Mouse (Mus musculus) limb, embryonic 11.5 days (tissue): Measurements from ENCODE around the gene Map7d1. TPM values are rescaled to one million over a fixed set of nuclear protein-coding genes. Genes with fewer than 3 reads are reported as not detected.

Experiments
- ATAC-seq: fragments of 200-750 bp; cut with Nextera tagmentation; 2 replicates; pipeline ENCODE4 v1.8.0; 2017; ENCODE audit warnings: low read depth; ENCODE audit not compliant: insufficient number of reproducible peaks, low FRiP score, low TSS enrichment
- DNase-seq: peaks from one replicate; pipeline ENCODE4 v3.0.0-alpha.2; 2015; ENCODE audit warnings: low spot score
- H3K27ac ChIP-seq: fragments of 300-500 bp; sonication (generic); replicated peaks from 2 replicates; pipeline ENCODE4 v1.5.1; 2014; ENCODE audit warnings: low read depth, mild to moderate bottlenecking, low read length
- H3K27me3 ChIP-seq: fragments of 300-500 bp; sonication (generic); 2 replicates; pipeline ENCODE4 v1.6.1; 2014; ENCODE audit warnings: mild to moderate bottlenecking, low read length, mixed read lengths; ENCODE audit not compliant: control insufficient read depth, insufficient read depth
- H3K36me3 ChIP-seq: fragments of 300-500 bp; sonication (generic); 2 replicates; pipeline ENCODE4 v1.6.1; 2014; ENCODE audit warnings: mild to moderate bottlenecking, low read length, moderate library complexity, mixed read lengths; ENCODE audit not compliant: control insufficient read depth, insufficient read depth
- H3K4me1 ChIP-seq: fragments of 300-500 bp; sonication (generic); 2 replicates; pipeline ENCODE4 v1.6.1; 2014; ENCODE audit warnings: low read length, mixed read lengths; ENCODE audit not compliant: control insufficient read depth, insufficient read depth
- H3K4me2 ChIP-seq: fragments of 300-500 bp; sonication (generic); 2 replicates; pipeline ENCODE4 v1.6.1; 2014; ENCODE audit warnings: low read depth, mild to moderate bottlenecking, moderate library complexity; ENCODE audit not compliant: severe bottlenecking
- H3K4me3 ChIP-seq: fragments of 300-500 bp; sonication (generic); 2 replicates; pipeline ENCODE4 v1.5.1; 2014; ENCODE audit warnings: low read depth, low read length
- H3K9ac ChIP-seq: fragments of 300-500 bp; sonication (generic); 2 replicates; pipeline ENCODE4 v1.6.1; 2014; ENCODE audit warnings: mild to moderate bottlenecking, low read length
- H3K9me3 ChIP-seq: fragments of 300-500 bp; sonication (generic); 2 replicates; pipeline ENCODE4 v1.6.1; 2016; ENCODE audit warnings: low read length; ENCODE audit not compliant: control insufficient read depth
- WGBS: fragments of 180-500 bp; shearing (Covaris S2); extraction: QIAGEN DNeasy Blood & Tissue Kit; methylation state at CpG from one replicate; pipeline ENCODE4 v1.1.7; 2014; 5-methylcytosine and 5-hydroxymethylcytosine counted together
- polyA plus RNA-seq: library from polyadenylated mRNA; unstranded; fragments of >200 nt; fragmentation: Nextera tagmentation; extraction: Ambion mirVana; gene quantifications from 2 replicates; pipeline ENCODE4 v1.2.1, GENCODE M21; 2014

Map7d1 gene
- polyA plus RNA-seq, 1 experiment from 2014 or later: 54.6 TPM

DNA sequence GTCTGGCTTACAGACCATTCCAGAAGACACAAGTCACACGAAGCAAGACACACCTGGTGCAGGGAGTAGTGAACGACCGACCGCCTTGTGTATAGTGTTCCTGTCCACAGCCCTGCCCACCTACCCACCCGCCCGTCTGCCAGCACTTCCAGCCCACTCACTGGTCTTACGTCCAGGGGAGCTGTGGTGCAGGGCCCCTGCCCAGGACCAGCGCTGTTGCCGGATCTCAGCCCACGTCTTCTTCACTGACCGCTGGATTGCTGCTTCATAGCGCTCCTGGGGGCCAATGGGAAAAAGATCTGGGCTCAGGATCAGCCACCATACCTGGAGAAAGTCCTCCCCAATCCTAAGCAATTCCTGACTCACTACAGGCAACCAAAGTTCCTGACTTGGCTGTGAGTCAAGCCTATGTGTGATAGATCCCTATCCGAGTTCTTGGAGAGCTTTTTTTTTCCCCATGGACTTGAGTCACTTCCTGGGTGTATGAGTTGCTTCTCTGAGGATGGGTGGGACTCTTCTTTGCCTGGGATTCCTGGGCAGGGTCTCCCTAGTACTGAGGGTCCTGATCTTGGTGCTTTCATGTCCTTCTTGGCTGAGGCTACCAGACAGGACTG is 16.2 kb downstream of the Map7d1 start:
- no peak for DNase-seq
- no peak overlapping the region for H3K9ac ChIP-seq
- no peaks in the 10 kb centered on the region for H3K9me3 ChIP-seq
- H3K36me3 ChIP-seq: peaks cover 22% of the 10 kb centered on the region; the same call in 1 of the 2 replicates
- no peak overlapping the region for H3K4me2 ChIP-seq
- H3K4me1 ChIP-seq: no peaks in the 10 kb centered on the region
- no peak overlapping the region for H3K27ac ChIP-seq
- ATAC-seq: no peak
- no peaks in the 10 kb centered on the region for H3K27me3 ChIP-seq
- no peak overlapping the region for H3K4me3 ChIP-seq
- WGBS: 91% methylated on average over 13 of the region's 13 CpGs

DNA sequence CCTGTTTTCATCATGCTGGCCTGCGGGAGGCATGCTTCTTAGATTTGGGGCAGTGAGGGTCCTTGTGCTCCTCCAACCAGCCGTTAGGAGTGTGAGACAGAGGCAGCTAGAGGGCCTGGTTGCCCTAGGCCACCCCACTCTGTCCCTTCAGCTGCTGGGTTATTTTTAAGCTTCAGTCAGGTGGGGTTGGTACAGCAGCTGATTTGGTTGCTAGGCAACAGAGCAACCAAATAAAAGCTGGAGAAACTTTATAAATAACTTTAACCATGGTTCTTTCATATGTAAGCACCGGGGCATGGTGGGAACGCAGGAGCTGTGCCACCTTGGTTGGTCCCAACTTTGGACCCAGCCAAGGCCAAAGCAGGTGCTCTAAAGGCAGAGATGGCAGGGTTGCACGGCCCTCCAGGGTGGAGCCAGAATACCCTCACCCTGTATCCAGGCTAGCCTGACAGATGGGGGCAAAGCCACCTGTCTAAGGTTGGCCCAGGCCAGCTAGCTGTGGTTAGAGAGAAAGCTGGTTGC is 18.4 kb downstream of the Map7d1 start:
- no peak overlapping the region for H3K27ac ChIP-seq
- H3K4me3 ChIP-seq: no peak overlapping the region
- H3K9ac ChIP-seq: no peak overlapping the region
- H3K4me1 ChIP-seq: no peaks in the 10 kb centered on the region
- no peak for ATAC-seq
- H3K9me3 ChIP-seq: no peaks in the 10 kb centered on the region
- no peak overlapping the region for H3K4me2 ChIP-seq
- WGBS: 79% methylated on average over 5 of the region's 5 CpGs
- H3K36me3 ChIP-seq: peaks cover 36% of the 10 kb centered on the region
- H3K27me3 ChIP-seq: no peaks in the 10 kb centered on the region
- no peak for DNase-seq

DNA sequence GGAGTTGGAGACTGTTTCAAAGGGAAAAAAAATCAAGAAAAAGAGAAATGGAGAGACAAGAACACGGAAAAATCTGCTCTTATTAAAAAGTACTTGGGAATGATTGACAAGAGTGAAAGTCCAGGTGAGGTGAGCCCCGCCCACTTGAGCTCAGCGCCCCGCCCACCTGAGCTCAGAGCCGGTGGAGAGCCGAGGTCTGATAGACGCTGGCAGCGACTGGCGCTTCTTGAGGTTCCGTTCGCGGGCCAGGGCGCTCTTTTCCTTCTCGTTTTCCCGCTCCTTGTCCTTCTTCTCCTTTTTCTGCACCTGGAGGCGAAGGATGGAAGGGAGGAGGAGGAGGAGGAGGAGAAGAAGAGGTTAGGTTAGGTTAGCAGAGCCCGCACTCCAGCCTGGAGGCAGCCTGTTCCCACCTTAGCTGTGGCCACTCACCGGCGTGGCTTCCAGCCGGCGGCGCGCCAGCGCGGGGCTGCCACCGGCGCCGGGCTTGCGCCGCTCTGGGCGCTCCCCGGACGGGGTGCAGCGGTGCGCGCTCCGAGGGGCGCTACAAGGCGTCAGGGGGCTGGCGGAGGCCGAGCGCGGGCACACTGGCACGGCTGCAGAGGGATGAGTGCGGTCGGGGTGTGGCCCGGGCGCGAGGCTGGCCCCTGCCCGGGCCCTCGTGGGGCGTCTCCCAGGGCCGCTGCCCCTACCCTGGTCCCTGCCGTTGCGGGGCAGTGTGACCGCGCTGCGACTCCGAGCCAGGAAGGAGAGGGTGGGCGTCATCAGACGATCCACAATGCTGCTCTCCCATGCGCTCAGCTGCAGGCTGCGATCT is 19.5 kb downstream of the Map7d1 start:
- Histone ChIP-seq H3K4me3 (no peak overlapping the region), H3K9ac (no peak overlapping the region), H3K27me3 (no peaks in the 10 kb centered on the region), H3K4me1 (no peaks in the 10 kb centered on the region), H3K27ac (no peak overlapping the region), H3K36me3 (peaks cover 39% of the 10 kb centered on the region), H3K4me2 (no peak overlapping the region), H3K9me3 (no peaks in the 10 kb centered on the region)
- ATAC-seq (no peak), DNase-seq (peak; percentile 27)
- 37% methylated on average over 62 of the region's 63 CpGs for WGBS

DNA sequence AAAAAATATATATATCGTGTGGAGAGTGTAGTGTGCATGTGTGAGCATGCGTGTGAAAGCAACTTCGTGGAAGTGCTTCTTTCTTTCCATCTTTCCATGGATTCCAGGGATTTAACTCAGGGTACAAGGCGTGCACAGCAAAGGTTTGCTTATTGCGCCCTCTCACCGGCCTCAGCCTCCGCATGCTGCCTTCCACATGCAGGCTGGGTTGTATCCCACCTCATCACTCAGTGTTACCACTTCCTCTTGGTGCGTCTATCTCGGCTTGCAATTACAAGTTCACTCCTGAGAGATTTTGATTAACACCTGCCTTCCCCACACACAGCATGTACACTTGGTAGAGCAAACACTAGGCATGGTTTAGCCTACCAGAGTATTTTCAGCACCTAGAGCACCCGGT is 21.0 kb downstream of the Map7d1 start:
- no peak overlapping the region for H3K27ac ChIP-seq
- H3K9ac ChIP-seq: no peak overlapping the region
- H3K4me1 ChIP-seq: no peaks in the 10 kb centered on the region
- H3K4me3 ChIP-seq: no peak overlapping the region
- peaks cover 37% of the 10 kb centered on the region for H3K36me3 ChIP-seq
- no peaks in the 10 kb centered on the region for H3K27me3 ChIP-seq
- H3K4me2 ChIP-seq: no peak overlapping the region
- WGBS: 91% methylated on average over 10 of the region's 10 CpGs
- DNase-seq (no peak), ATAC-seq (no peak)
- H3K9me3 ChIP-seq: no peaks in the 10 kb centered on the region

DNA sequence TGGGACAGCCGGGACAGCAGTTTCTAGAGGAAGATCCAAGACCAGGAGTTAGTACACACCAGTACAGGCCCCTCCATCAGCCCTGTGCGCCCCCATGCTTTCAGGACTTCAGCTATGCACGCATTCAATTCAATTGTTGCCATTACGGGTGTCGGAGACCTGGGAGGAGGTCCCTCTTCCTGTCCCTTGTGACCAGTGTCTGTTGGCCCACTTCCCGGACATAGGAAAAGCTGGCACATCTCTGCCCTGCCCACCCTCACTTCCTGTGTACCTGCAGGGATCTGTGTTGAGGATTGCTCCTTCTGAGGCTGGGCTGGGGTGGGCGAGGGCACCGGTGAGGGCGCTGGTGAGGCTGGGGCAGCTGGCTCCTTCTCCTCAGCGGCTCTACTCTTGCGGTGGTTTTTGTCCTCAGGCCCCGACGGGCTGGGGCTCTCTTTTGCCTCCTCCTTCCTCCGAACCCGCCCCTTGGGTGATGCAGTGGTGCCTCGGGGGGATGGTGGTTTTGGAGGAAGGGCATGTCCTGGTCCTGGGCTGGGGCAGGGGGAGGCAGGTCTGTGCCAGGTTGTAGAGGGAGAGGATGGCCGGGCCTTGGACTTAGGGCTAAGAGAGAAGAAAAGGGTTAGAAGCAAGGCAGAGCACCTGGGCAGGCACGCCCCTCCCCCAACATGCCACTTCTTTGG is 21.5 kb downstream of the Map7d1 start:
- Histone ChIP-seq H3K27ac (no peak overlapping the region), H3K9ac (no peak overlapping the region), H3K36me3 (peaks cover 37% of the 10 kb centered on the region), H3K4me3 (no peak overlapping the region), H3K27me3 (no peaks in the 10 kb centered on the region), H3K4me1 (no peaks in the 10 kb centered on the region), H3K9me3 (no peaks in the 10 kb centered on the region), H3K4me2 (no peak overlapping the region)
- ATAC-seq: no peak
- DNase-seq: no peak
- 93% methylated on average over 18 of the region's 18 CpGs for WGBS

DNA sequence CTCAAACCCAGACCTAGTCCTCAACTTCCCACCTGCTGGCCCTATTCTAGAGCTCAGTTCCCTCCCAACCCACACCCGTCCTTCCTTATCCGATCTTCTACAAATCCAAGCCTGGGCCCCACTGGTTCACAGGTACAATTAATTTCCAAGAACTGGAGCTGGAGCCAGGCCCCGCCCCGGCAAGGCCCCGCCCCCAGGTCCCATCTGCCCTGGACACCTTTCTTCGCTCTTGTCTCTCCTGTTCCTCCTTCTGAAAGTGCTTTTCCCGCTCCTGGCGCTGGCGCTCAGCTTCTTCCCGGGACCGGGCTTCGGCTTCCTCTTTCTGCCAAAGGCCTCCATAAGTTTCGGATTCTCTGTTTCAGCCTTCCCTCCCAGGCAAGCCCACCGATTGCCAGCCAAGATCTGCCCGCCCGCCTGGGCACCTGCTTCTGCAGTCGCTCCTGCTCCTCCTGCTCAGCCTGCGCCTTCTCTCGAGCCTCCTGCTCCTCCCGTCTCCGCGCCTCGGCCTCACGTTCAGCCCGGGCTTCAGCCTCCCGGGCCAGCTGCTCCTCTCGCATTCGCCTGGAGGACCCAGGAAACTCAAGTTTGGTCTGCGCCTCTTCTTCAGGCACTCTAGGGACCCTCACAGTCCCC is 22.4 kb downstream of the Map7d1 start:
- Histone ChIP-seq H3K9ac (no peak overlapping the region), H3K27ac (no peak overlapping the region), H3K9me3 (no peaks in the 10 kb centered on the region), H3K4me2 (no peak overlapping the region), H3K4me1 (no peaks in the 10 kb centered on the region), H3K27me3 (no peaks in the 10 kb centered on the region), H3K36me3 (peaks cover 37% of the 10 kb centered on the region), H3K4me3 (no peak overlapping the region)
- 91% methylated on average over 29 of the region's 29 CpGs for WGBS
- DNase-seq (no peak), ATAC-seq (no peak)

DNA sequence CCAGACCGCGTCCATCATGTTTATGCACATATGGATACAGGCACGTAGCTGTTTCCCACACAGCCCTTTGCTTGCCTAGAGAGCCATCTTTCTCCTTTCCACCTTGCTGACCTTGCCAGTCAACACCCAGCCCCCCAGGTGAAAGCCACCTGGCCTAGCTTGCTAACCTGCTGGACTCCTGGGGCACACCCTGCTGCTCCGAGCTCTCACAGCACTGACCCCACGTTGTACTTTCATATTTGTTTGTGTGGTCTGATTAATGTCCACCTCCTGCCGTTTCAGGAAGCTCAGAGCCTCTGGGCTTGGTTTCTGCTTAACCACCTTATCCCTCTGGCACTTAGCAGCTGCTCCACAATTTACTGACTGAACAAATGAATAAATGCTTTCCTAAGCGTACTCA is 26.2 kb downstream of the Map7d1 start:
- Histone ChIP-seq H3K36me3 (peaks cover 23% of the 10 kb centered on the region), H3K4me2 (no peak overlapping the region), H3K27ac (no peak overlapping the region), H3K4me3 (no peak overlapping the region), H3K4me1 (peaks cover 2% of the 10 kb centered on the region; the same call in 1 of the 2 replicates), H3K9me3 (no peaks in the 10 kb centered on the region), H3K9ac (no peak overlapping the region), H3K27me3 (no peaks in the 10 kb centered on the region)
- 66% methylated on average over 7 of the region's 7 CpGs for WGBS
- no peak for DNase-seq
- ATAC-seq: no peak

DNA sequence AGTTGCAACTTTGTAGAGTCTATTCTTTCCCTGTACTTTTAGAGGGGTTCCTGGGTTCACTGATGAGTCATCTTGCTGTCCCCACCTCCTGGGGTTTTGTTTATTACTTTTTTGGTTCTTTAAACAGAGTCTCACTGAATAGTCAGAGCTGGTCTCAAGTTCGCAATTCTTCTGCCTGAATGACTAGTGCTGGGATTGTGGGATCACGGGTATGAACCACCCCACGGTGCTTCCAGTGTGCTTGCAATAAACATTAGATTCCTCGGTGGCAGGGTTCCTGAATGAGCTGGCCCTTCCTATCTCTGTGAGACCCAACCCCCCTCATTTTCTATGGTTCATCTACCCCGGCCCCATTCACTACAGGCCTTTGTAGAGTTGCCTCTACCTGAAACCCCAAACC is 28.0 kb downstream of the Map7d1 start:
- Histone ChIP-seq H3K4me3 (no peak overlapping the region), H3K9ac (no peak overlapping the region), H3K9me3 (no peaks in the 10 kb centered on the region), H3K27ac (no peak overlapping the region), H3K4me1 (peaks cover 2% of the 10 kb centered on the region; the same call in 1 of the 2 replicates), H3K27me3 (no peaks in the 10 kb centered on the region), H3K36me3 (peaks cover 12% of the 10 kb centered on the region), H3K4me2 (no peak overlapping the region)
- 48% methylated on average over 5 of the region's 5 CpGs for WGBS
- DNase-seq: no peak
- ATAC-seq: no peak
